Mouse (Mus musculus) thymus, postnatal 36 days (tissue): ENCODE data around the gene Tnfaip2.

Source experiments
- DNase-seq, 2 experiments: peaks; one replicate each; pipeline ENCODE4 v3.0.0; 2022; ENCODE audit warnings: mixed read lengths in 2 of 2

Gene Tnfaip2

DNA sequence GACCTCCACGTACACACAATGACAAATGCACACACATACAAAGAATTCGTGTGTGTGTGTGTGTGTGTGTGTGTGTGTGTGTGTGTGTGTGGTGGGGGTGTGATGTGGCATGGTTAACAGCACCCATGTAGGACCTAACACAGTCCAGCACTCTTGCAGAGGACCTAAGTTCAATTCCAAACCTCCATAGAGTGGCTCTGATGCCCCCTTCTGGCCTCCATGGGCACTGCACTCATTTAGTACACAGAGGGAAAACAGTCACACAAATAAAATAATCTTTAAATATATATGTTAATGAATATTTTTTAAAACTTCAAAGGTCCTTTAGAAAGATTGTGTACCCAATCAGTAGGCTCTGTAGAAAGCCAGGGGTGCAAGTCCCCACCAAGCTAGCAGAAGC is 37.6 kb downstream of the Tnfaip2 start:
- DNase-seq, result peak; percentile 26 to 27

DNA sequence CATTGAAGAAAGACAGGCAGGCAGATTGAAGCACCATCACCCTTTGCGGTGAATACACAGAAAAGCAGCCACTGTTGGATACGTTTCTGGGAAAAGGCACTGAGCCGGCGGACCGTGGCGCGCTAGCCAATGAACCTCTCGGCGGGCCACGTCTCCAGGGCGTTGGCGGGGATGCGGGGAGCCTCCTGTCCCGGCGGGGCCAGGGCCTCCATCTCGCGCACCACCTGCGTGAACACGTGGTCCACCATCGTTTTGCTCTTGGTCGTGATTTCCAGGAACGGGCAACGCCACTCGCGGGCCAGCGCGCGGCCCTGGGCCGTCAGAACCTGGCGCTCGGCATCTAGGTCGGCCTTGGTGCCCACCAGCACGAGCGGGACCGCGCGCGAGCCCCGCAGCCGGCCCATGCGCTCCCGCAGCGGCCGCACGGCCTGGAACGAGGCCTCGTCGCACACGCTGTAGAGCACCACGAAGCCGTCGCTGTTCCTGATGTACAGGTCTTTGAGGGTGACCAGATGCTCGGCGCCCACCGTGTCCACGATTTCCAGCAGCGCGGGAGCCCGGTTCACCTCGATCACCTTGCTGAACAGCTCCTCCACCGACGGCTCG is 42.9 kb downstream of the Tnfaip2 start:
- no peak for DNase-seq

DNA sequence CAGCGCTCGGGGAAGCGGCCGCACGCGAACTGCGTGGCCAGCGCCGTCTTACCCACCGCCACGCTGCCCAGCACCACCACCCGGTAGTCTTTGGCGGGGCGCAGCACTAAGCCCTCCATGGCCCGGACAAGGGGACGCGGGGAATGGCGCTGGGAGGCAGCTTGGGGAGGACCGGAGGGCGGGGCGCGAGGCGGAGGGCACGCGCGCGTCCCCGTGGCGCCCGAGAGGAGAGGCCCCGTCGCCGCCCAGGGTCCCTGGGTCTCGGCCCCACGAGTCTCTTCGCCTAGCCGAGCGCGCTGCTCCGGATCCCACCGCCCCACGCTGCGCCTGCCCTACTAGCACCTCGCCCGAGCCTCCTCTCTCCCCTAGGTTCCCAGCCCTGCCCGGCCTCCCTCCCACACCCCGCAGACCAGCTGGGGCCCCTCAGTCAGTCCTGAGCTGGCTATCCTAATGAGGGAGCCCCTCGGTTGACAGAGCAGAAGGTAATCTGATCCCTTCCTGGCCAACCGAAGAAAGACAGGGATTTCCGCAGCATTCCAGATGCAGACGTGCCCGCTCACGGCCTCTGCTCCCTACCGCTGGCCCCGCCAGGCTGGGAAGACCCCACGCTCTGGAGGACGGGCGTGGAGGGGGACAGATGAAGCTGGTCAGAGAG is 43.5 kb downstream of the Tnfaip2 start, which contains the start of gene Gm266:
Gene Gm266, minus strand, starts transcription at position 172 of the 655 bp plus-strand sequence.
- no peak for DNase-seq

DNA sequence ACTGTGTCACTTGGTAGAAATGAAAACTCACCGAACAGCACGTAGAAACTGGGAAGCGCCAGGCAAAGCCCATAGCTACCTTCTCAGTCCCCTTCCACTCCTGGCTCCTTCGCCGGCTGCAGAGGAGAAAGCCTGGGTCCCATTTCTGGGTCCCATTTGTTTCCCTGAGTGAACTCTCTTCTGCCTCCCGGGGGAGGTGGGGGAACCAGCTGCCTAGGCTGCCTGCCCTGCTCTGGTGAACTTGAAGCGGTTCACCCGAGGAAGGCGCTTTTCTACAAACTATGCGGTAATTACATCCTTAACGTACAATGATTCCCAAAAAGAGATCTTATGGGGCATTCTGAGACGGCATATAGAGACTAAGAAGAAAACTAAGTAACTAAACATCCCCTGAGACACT is 44.2 kb downstream of the Tnfaip2 start:
- no peak for DNase-seq

DNA sequence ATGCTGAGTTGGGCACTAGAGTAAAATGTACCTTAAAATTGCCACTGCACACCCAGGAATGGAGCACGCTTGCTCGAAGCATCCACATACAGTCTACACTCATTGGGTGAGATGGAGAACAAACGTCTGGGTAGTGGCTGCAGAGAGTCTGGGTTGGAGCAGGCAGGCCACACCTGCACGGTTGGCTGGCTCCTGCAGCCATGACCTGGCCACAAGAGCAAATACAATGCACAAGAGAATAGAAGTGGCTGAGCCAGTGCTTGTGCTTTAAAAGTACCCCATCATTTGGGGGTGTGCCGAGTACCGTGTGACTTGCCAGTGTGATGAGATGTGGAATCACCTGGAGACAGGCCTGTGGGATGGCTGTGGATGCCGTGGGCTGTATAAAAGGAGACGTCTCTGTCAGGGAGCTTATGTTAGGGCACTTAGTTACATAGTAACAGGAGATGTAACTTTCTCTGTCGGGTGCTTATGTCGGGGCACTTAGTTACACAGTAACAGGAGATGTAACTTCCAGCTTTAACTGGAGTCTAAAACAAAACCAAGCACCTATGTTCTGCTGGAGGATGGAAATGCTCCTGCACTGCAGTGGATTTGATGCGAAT is 47.1 kb downstream of the Tnfaip2 start:
- no peak for DNase-seq

DNA sequence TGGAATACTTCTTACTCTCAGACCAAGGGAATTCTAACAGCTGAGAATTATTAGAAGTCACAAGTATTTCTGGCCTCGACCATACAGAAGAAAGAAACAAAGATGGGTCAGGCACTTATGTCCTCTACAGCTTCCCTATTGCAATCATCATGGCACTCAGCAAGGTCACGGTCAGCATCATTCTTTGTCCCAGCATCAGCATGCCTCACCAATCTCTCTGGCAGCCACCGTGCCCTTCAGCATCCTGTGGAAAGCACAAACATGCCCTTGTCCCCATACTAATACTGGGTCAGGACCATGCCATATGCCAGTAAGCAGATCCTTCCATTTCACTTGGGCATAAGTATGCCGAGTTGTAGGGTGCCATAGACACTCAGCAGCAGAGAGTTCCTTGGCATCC is 52.7 kb downstream of the Tnfaip2 start:
- DNase-seq, result no peak

DNA sequence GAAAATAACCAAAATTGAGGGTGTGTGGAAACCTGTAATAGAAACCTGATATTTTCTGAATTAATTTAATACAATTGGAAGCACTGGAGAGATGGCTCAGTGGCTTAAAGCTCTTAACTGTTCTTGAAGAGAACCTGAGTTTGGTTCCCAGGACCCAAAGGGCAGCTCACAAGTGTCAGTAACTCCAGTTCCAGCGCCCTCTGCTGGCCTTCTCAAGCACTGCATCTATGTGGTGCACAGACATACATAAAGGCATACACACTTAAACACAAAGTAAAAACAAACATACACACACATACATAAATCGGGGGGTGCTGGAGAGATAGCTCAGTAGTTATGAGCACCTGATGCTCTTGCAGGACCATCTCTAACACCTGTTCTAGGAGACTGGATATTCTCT is 54.8 kb downstream of the Tnfaip2 start:
- DNase-seq, result no peak

DNA sequence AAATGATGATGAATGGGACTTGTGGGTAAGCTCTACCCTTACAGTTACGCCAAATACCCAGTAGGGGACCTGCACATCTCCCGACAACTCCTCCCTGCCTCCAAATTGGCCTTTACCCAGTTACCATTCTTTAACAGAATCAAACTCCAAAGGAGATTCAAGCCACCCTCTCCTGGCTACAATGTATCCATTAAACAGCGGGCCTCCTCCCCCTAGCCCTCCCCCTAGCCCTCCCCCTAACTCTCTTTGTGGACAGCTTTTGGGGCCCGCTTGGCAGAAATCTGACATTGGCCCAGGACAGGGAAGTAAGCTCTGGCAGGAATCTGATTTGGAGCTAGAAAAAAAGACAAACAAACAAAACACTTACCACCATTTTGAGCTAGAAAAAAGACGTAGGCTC is 57.3 kb downstream of the Tnfaip2 start:
- DNase-seq, result no peak

DNA sequence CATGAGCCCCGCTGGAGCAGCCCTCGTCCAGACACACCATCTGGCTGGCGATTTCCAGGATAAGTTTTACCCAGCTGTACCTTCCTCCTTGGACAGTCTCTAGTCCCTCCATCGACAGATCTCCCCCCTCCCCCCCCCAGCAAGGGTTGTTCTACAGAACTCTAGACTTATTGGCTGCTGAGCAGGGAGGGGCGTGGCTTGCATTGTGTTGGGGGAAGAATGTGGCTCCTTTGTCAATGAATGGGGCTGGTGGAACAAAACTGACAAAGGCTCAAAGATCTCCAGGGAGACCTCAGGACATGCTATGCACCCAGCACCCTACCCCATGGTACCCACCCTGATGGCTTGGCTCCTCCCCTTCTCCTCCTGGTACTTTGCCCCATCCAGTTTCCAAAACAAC is 58.5 kb downstream of the Tnfaip2 start:
- DNase-seq, result no peak

DNA sequence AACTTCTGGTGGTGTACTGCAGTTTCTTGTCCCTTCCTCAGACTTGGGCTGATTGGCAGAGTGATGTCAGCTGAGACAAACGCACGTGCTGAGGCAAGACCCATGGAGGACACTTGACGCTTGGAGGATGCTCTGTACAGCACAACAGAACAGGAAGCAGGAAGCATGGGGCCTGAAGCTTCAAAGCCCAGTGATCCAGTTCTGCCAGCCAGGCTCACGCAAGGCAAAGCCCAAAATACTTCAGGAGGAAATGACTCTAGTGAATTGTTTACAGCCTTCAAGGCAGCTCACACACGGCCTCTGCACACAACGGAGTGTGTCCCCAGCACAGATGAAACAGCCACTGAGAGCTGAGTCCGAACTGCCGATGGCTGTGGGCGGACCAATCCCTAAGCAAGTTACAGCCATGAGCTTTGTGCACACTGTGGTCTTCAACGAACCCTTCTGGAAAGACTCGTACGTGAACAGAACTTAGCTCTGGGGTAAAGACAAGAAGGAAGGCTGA is 60.8 kb downstream of the Tnfaip2 start:
- DNase-seq, result no peak

DNA sequence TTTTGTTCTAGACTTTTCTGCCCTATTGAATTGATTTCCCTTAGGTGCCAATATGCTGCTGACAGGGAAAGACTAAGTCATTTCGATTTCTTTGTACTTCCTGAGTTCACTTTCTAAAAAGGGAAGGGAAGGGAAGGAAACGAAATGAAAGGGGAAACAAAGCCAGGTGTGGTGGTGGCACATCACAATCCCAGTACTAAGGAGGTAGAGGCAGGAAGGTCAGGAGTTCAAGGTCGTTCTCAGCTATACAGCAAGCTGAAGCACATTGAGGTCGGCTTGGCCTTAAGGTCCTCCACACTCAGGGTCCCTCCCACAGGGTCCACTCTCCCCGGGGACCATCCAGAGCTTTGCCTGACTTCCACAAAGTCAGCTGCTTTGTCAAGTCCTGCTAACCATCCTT is 61.3 kb downstream of the Tnfaip2 start:
- no peak for DNase-seq
